Mouse (Mus musculus) testis, postnatal 10 days (tissue): ENCODE results near the gene Igfbp5.

ENCODE experiments used
- DNase-seq: peaks from one replicate; pipeline ENCODE4 v3.0.0; 2021; ENCODE audit warnings: low spot score

Igfbp5 gene

GRCm38 (mm10) chr1:72874287-72875211, at the start of gene Igfbp5:
Igfbp5 (minus strand) TSS chr1:72874884.
- DNase-seq = peak; percentile 83

GRCm38 (mm10) chr1:72914815-72915214, 40.1 kb upstream of the Igfbp5 start:
- no peak for DNase-seq

DNA sequence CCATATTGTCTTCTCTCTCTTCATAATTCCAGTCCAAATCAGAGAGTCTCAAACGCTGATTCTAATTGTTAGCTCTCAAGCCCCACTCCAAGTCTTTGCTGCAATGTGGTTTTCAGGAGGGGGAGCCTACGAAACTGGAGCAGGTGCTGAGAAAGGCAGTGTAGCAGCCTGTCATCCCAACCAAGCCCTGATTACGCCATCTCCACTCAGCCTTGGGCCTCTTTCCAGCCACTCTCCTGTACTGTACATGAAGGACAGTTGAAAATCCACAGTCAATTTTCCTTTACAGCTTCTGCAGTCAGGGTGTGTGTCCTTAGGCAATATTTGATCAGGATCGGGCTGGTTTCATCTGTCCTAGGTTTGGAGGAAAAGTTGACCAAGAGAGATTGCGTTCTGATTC, 38.4 kb upstream of the Igfbp5 start:
- DNase-seq = no peak

DNA sequence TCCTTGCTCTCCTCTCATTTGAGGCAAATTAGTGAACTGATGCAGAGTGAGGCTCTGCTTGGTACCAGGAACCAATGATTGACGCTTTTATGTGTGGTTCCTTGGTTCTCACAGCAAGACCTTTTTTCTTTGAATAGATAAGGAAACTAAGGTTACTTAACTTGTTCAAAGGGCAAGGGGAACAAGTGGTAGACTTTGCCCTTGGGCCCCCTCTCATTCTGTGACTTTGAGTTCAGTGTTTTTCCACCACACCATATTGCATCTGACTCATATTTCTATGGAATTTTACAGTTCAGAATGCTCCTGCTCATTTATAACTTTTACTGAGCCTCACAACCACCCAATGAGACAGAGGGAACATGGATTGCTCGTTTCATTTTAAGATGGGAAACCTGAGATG, 21.1 kb upstream of the Igfbp5 start:
- DNase-seq = no peak

- no peak for DNase-seq
These were observed 13.2 kb upstream of the Igfbp5 start for GRCm38 (mm10) chr1:72887910-72888309.

DNA sequence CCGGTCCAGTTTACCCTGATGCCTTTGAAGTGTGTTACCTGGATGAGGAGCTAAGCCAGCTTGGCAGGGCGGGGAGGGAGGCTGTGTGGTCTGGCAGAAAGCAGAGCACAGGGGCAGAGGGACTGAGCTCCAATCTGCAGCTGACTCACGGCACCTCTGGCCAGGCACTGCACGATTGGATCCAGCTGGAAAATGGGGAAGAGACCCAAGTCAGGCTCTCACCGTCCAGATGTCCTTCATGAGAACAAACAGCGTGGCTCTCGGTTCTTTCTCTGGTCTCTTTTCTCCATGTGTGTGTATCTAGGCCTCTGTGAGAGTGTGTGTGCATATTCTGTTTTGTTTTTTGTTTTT, 11.1 kb upstream of the Igfbp5 start:
- DNase-seq = no peak

DNA sequence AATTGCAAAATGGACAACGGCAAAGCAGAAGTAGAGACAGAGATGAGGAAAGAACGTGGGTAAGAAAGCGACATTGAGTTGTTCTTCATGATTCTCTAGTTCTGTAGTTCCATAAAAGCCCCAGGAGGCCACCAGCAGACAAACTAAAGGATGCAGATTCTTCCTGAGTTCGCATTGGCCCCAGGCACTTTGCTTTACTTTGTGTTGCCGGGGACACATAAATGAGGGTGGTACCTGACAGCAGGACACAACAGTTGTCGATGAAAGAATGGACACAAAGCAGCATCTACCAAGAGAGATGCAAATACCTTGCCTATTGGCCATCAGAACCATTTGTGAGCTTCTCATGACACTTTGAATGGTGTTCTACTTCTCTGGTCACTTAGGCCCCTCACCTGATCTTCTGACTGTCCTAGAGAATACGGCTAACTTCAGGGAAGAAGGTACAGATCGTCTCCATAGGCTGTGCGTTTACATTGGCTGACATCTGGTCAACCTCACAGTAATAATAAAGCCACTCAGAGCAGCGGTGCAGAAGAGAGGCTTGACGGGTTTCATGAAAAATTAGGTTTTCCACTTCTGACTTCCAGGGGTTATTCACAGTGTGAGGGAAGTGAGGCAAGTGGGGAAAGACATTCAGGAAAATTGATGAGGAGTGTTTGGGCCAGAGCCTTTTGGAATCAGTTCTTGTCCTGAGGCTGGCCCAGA, 10.6 kb upstream of the Igfbp5 start:
- no peak for DNase-seq

GRCm38 (mm10) chr1:72879319-72879634, 4.6 kb upstream of the Igfbp5 start:
- DNase-seq = no peak

- no peak for DNase-seq
These were observed 4.0 kb upstream of the Igfbp5 start for GRCm38 (mm10) chr1:72878473-72879318.

GRCm38 (mm10) chr1:72877892-72878291, 3.2 kb upstream of the Igfbp5 start:
- no peak for DNase-seq

DNA sequence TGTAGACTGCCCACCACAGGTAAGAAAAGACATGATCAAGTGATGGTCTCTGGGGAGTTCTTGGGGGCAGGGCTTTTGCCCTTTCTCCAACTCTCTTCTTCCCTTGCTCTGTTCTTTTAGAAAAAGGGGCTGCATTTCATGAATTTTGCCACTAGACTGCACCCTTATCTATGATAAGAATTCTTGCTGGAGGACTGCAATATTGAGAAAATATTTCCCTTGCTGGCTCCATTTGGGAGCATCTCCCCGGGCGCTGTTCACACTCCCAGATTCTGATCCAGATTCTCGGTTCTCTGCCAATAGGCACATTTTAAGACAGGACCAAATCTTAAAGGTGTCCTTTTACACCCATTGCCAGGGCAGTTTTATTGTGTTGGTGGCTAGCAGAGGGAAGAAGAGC, 1.4 kb upstream of the Igfbp5 start:
- no peak for DNase-seq

DNA sequence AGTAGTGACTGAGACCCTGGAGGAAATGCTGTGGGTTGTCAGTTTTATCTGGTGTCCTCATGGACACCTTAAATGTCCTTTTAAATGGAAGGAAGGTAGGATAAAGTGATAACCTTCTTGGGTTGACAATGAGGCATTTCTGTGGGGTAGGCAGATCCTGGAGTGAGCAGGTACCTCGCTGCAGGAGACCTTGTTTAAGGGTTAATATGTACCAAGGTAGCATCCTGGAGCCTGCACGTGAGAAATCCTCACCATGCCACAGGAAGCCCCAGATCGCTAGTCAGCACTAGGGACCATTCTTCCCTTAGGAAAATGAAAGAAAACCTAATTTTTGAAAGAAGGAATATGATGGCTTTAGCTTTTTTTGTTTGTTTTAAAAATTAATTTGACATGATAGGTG, 1.0 kb upstream of the Igfbp5 start:
- no peak for DNase-seq

DNA sequence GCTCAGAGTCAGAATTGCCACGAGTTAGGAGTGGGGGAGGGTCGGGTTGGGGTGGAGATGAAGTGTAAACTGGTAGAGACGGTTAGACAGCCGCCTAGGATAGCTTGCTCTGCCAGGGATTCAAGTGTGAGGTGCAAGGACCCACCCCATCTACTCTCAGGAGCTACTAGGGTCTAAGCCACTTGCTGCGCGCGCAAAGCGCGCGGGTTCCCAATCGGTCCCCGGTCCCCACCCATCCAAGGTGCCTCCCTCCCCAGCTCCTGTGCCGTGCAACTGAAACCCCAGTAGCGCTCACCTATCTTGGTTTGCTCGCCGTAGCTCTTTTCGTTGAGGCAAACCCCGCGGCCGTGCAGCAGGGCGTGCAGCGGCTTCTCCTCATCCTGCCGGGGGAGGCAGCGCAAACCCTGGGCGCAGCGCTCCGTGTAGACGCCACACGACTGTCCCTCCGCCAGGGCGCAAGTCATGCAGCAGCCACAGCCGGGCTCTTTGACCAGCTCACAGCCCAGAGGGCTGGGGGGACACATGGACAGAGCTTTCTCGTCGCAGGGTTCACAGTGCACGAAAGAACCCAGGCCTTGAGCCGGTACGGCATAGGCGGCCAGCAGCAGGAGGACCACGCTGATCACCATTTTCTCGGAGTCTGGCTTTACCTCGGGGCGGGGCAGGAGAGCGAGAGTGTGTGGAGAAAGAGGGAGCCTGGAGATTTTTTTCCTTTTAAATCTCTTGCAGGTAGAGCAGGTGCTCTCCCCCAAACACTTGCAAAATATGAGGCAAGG, 985 bp downstream of the Igfbp5 start:
- DNase-seq = no peak

GRCm38 (mm10) chr1:72873078-72873477, 1.6 kb downstream of the Igfbp5 start:
- DNase-seq = no peak

DNA sequence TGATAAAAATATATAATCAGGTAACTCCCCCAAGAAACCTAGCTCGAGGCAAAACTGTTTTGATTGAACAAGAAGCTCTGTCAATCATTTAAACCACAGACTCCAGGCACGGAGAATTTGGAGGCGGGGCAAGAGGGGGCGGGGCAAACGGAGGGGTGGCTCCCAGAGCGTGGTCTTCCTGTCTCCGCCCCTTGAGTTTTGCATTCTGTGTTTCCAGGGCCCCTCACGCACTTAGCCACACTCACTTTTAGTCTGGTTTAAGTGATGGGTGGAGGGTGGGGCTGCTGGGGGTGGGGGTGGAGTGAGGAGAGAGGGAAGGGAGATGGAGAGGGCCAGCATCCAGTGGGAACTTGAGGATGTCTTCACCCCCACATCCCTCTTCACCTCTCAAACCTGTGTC, 2.2 kb downstream of the Igfbp5 start:
- peak; percentile 77 for DNase-seq

DNA sequence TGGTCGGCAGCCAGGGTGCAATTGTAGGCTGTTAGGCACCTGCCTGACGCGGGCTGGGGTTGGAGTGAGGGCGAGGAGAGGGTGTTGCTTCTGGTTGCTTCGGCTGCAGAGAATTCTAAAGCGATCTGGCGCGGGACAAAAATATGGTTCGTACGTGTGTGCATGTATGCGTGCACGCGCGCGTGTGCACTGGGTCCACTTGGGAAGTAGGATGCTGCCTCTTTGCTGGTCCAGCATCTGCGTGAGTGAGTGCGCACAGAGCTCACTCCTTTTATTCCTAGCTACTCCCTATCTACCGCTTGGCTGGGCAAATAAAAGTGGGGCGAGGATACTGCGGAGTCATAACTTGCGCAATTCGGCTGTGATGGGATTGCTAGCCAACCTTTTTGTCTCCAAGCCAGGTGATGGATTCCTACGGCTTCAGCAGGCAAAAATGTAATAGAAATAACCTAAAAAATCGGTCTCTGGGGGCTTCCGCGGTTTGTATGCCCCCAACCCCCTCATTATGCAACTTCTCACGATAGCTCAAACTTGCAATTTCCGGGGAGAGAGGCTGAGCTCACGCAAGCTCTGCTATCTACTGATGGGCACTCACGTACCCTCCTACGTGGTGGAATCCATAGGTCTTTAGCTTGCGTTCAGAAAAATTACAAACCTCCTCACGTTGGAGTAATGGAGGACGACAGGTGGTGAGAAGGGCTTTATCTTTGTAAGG, 2.8 kb downstream of the Igfbp5 start:
- no peak for DNase-seq

DNA sequence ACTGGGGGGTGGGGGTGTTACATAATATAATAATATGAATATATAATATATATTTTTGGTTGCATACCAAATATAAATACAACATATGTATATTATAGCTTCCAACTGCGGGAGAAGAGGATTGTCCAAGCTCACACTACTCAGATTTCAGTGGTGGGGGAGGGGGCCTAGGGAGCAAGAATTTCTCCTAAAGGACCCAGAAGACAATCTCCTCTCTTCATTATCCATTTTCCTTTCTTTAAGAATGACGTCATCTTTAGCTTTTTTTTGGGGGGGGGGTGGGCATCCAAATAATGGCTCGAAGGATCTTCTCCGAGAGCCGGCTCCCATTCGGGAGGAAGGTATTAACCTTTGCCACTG, 3.4 kb downstream of the Igfbp5 start:
- no peak for DNase-seq

DNA sequence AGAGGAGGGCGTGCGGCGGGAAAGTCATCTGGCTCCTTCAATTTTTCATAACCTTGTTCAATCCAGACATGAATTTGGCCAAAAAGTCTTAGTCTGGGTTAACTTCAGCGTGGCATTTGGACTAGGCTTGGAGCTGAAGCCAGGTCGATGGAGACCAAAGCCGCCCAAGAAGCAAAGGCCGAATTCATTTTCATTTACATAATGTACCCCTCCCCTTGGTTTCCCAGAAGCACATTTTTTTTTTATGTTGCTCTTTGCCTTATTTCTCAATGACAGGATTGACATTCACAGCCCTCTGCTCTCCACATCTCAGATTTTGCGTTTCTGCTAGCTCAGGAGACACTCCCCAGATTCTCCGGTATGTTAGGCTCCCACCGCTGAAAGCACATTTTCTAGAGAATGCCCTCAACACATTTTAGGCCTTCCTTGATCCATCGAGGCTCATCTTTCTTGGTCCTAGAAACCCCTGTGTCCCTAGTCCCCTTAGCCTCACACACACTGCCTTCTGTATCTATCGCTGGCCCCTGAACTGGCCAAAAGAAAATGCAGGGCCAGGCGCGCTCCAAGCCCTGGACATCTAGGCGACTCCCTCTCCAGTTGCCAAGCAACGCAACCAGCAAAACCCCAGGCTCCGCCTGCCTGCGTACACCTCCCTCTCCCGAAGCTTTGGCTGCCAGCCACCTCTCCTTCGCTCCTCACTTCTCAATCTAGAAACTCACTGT, 3.9 kb downstream of the Igfbp5 start:
- DNase-seq = peak; percentile 84

DNA sequence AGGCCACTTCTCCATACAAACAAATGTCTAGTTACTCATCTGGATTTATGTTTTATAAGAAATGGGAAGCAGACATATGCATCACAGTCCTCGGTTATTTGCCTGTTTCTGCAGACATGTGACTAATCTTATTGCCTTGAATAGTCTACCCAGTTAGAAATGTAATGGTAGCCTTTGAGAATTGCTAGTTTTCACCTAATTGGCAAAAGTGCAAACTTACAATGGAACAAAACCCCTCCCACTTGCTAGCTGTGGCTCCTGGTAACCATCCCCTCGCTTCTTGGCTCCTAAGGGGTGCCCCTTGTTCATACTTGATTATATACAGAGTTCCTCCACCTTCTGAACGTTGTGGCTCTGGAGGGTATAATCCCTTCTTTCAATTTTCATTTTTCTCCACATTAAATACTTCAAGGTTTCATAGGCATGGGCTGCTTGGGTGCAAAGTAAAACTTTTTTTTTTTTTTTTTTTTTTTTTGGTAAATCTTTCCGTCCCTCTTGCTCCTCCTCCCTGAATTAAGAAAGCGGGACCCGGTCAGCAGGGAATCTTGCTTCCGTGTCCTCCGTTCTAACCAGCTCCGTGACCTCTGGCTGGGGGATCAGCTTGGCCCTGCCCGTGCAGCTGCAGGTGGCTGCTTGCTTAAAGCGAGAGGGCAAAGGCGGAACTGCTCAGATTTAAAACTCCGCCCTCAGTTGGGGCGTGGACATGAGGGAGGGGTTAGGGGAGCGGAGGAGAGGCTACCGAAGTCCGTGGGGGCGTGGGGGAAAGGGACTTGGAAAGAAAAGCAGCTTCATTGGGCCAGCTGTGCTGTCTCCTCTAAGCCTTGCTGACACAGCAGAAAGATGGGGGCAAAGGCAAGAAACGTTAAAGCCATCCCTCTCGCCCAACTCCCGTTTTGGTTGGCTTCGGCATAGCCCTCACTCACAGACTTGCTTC, 4.7 kb downstream of the Igfbp5 start:
- DNase-seq = peak; percentile 78

DNA sequence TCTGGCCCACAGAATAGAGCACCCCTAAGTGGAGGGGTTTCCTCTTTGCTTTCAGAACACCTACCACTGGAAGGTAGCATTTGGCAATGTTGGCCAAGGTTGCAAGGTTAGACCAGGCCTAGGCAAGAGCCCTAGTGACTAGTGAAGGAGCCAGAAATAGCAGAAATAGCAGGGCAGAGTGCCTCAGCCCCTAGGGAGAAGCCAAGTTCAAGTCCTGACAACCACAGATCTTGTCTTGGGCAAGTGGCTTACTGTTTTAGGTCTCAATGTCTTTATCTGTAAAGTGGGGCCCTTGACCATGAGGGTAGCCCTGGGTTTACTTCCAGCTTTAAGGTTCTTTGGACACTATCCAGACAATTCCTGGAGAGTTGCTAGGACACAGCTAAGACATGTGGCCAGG, 5.4 kb downstream of the Igfbp5 start:
- DNase-seq = no peak
